Mouse (Mus musculus) ES-Bruce4 (cell line): ENCODE results near the gene Mfn2.

Experiments used
- CTCF ChIP-seq: IDR thresholded peaks from one replicate; pipeline ENCODE4 v1.8.1; 2011; ENCODE audit warnings: low read depth, low read length
- EP300 ChIP-seq: IDR thresholded peaks from 2 replicates; pipeline ENCODE4 v1.6.1; 2011; ENCODE audit warnings: low read depth, low read length; ENCODE audit not compliant: insufficient read depth
- POLR2A ChIP-seq: IDR thresholded peaks from one replicate; pipeline ENCODE4 v1.8.1; 2011; ENCODE audit warnings: low read length; ENCODE audit not compliant: insufficient read depth

GRCm38 (mm10) chr4:147935904-147936303, 31.4 kb upstream of the Mfn2 start:
- TF ChIP-seq CTCF: no peak
- TF ChIP-seq POLR2A: no peak
- no peak for TF ChIP-seq EP300
